Mouse (Mus musculus) erythroblast, embryonic 14.5 days (primary cell): ENCODE measurements around the gene Stab2. TPM values are rescaled to one million over a fixed set of nuclear protein-coding genes. Genes with fewer than 3 reads are reported as not detected.

Experiments used
- H3K27me3 ChIP-seq: 2 replicates; pipeline ENCODE4 v1.6.1; 2012; ENCODE audit warnings: inconsistent platforms; ENCODE audit not compliant: control insufficient read depth
- H3K36me3 ChIP-seq: 2 replicates; pipeline ENCODE4 v1.6.1; 2012; ENCODE audit warnings: mild to moderate bottlenecking, inconsistent platforms; ENCODE audit not compliant: control insufficient read depth
- H3K4me1 ChIP-seq: 2 replicates; pipeline ENCODE4 v1.6.1; 2012; ENCODE audit warnings: inconsistent platforms; ENCODE audit not compliant: control insufficient read depth
- H3K4me3 ChIP-seq: replicated peaks from 2 replicates; pipeline ENCODE3; 2012; ENCODE audit warnings: moderate library complexity, mild to moderate bottlenecking, inconsistent platforms
- H3K9me3 ChIP-seq: 2 replicates; pipeline ENCODE4 v1.6.1; 2012; ENCODE audit warnings: low read length, inconsistent platforms, mixed read lengths; ENCODE audit not compliant: control insufficient read depth
- GATA1 ChIP-seq: IDR thresholded peaks from 2 replicates; pipeline ENCODE4 v1.6.1; 2012; ENCODE audit warnings: low read length, inconsistent platforms, mixed read lengths
- TAL1 ChIP-seq: IDR thresholded peaks from 3 replicates; pipeline ENCODE4 v1.6.1; 2012; ENCODE audit warnings: low read length, inconsistent platforms, mixed read lengths
- polyA plus RNA-seq: library from polyadenylated mRNA; stranded (reverse); fragments of >175 nt; gene quantifications from 2 replicates; pipeline ENCODE4 v1.2.3, GENCODE M21; 2012

The Stab2 gene
- polyA plus RNA-seq, 1 experiment, result 0.06 TPM

GRCm38 (mm10) chr10:86849508-86849907, 158.3 kb downstream of the Stab2 start:
- H3K4me1 ChIP-seq, result no peaks in the 10 kb centered on the region
- TF ChIP-seq GATA1 (no peak), TAL1 (no peak)

GRCm38 (mm10) chr10:86849087-86849486, 158.7 kb downstream of the Stab2 start:
- Histone ChIP-seq H3K36me3 (no peaks in the 10 kb centered on the region), H3K27me3 (no peaks in the 10 kb centered on the region), H3K4me1 (no peaks in the 10 kb centered on the region), H3K4me3 (no peak overlapping the region), H3K9me3 (no peaks in the 10 kb centered on the region)
- TF ChIP-seq GATA1 (no peak), TAL1 (no peak)

More at GRCm38 (mm10) chr10:86849508-86849907, 158.3 kb downstream of the Stab2 start:
- Histone ChIP-seq H3K36me3 (no peaks in the 10 kb centered on the region), H3K9me3 (no peaks in the 10 kb centered on the region), H3K4me3 (no peak overlapping the region), H3K27me3 (no peaks in the 10 kb centered on the region)

GRCm38 (mm10) chr10:86846926-86847467, 160.8 kb downstream of the Stab2 start:
- no peaks in the 10 kb centered on the region for H3K9me3 ChIP-seq
- no peaks in the 10 kb centered on the region for H3K36me3 ChIP-seq
- no peak overlapping the region for H3K4me3 ChIP-seq
- no peaks in the 10 kb centered on the region for H3K4me1 ChIP-seq
- TF ChIP-seq GATA1 (no peak), TAL1 (no peak)
- no peaks in the 10 kb centered on the region for H3K27me3 ChIP-seq

GRCm38 (mm10) chr10:86842659-86843058, 165.2 kb downstream of the Stab2 start:
- Histone ChIP-seq H3K4me3 (no peak overlapping the region), H3K27me3 (no peaks in the 10 kb centered on the region), H3K4me1 (no peaks in the 10 kb centered on the region), H3K9me3 (no peaks in the 10 kb centered on the region), H3K36me3 (no peaks in the 10 kb centered on the region)
- TF ChIP-seq TAL1 (no peak), GATA1 (no peak)

- no peaks in the 10 kb centered on the region for H3K9me3 ChIP-seq
- peaks cover 2% of the 10 kb centered on the region; the same call in 1 of the 2 replicates for H3K36me3 ChIP-seq
- H3K4me3 ChIP-seq, result no peak overlapping the region
- no peaks in the 10 kb centered on the region for H3K4me1 ChIP-seq
- no peaks in the 10 kb centered on the region for H3K27me3 ChIP-seq
- no peak for TF ChIP-seq GATA1
- no peak for TF ChIP-seq TAL1
Observed at GRCm38 (mm10) chr10:86838827-86839226, 169.0 kb downstream of the Stab2 start.

- peaks cover 2% of the 10 kb centered on the region; the same call in 1 of the 2 replicates for H3K36me3 ChIP-seq
Observed at GRCm38 (mm10) chr10:86836784-86837183, 171.0 kb downstream of the Stab2 start.

DNA sequence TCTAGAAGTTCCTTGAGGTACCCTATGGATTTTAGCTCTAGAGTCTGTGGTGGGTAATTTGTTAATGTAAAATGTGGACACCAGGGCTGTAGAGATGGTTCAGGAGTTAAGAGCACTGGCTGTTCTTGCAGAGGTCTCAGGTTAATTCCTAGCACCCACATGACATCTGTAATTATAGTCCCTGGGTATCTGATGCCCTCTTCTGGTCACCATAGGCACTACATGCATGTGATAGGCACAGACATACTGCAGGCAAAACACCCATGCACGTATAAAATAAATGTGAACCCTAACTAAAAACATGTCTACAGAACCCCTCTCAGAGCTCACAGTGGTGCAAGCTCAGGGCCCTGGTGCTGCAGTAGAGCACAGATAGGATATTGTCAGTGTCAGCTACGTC, 178.3 kb downstream of the Stab2 start:
- Histone ChIP-seq H3K9me3 (peaks cover 2% of the 10 kb centered on the region; the same call in 1 of the 2 replicates), H3K27me3 (no peaks in the 10 kb centered on the region), H3K36me3 (peaks cover 12% of the 10 kb centered on the region), H3K4me3 (no peak overlapping the region), H3K4me1 (no peaks in the 10 kb centered on the region)
- no peak for TF ChIP-seq GATA1
- no peak for TF ChIP-seq TAL1

More at GRCm38 (mm10) chr10:86836784-86837183, 171.0 kb downstream of the Stab2 start:
- Histone ChIP-seq H3K9me3 (no peaks in the 10 kb centered on the region), H3K27me3 (no peaks in the 10 kb centered on the region), H3K4me1 (no peaks in the 10 kb centered on the region), H3K4me3 (no peak overlapping the region)
- TF ChIP-seq TAL1 (no peak), GATA1 (no peak)

GRCm38 (mm10) chr10:86828221-86829135, 179.3 kb downstream of the Stab2 start:
- Histone ChIP-seq H3K9me3 (peaks cover 2% of the 10 kb centered on the region; the same call in 1 of the 2 replicates), H3K27me3 (no peaks in the 10 kb centered on the region), H3K4me3 (no peak overlapping the region), H3K4me1 (no peaks in the 10 kb centered on the region), H3K36me3 (peaks cover 10% of the 10 kb centered on the region)
- no peak for TF ChIP-seq TAL1
- TF ChIP-seq GATA1, result no peak

GRCm38 (mm10) chr10:86826929-86827328, 180.9 kb downstream of the Stab2 start:
- TF ChIP-seq TAL1 (no peak), GATA1 (no peak)
- Histone ChIP-seq H3K4me3 (no peak overlapping the region), H3K9me3 (peaks cover 2% of the 10 kb centered on the region; the same call in 1 of the 2 replicates), H3K27me3 (no peaks in the 10 kb centered on the region), H3K36me3 (peaks cover 13% of the 10 kb centered on the region), H3K4me1 (no peaks in the 10 kb centered on the region)
